Mouse (Mus musculus): ENCODE measurements at regions not wholly inside any gene's neighbourhood (a gene's known extent, or its start where the extent isn't known, plus 50 kb on each side); places are given as distances from the start of the nearest gene placed in this dataset.
A peak's percentile ranks its signal among the peaks of the same experiment; 100 is the strongest.

DNA sequence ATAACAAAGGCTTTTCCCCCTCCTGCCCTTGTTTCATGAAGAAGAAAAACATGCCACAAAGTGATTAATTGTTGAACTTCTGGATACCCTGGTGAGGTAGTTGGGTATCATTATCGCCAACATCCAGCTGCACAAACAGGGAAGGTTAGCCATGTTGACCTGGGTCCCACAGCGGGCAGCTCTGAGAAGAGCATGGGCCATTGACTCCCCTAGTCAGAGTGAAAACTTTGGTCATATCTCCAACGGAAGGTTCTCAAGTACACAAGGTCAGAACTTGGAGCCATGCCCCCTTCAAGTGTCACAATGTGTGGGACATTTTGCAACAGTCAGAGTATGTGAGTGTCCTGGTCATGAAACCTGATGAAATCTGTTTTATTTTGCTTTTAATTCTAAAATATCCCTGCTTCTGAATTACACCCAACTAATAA is 159.9 kb downstream of the Spata18 start:
- Histone ChIP-seq H3K4me1 (no peaks in the 10 kb centered on the region), H3K27me3 (ENCODE audit: poor library complexity, severe bottlenecking) (no peaks in the 10 kb centered on the region), H3K4me3 (no peak overlapping the region), H3K36me3 (replicated peaks) (no peaks in the 10 kb centered on the region), H3K27ac (no peak overlapping the region), H3K9me3 (no peaks in the 10 kb centered on the region)
- 76% methylated on average over 3 of the region's 3 CpGs for WGBS
- DNase-seq (ENCODE audit: extremely low spot score, low spot score): no peak

DNA sequence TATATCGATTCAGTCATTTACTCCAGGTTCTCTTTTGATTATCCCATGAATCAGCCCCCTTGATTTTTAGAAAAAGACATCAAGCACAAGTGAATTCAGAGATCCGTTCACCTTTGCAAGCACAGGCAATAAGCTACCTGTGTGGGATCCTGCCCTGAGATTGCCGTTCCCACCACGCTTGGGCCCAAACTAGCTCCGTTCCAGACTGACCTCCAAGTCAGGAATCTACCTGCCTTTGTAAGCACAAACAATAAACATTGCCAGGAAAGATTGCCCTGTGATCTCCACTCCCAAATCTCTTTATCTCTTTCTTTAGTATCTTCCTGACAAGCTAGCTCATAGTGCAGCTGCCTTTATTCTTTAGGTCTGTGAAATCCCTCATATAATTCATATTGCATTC is 164.6 kb downstream of the Spata18 start:
- H3K4me1 ChIP-seq: no peaks in the 10 kb centered on the region
- no peaks in the 10 kb centered on the region for H3K36me3 ChIP-seq (replicated peaks)
- H3K27ac ChIP-seq: no peak overlapping the region
- no peak overlapping the region for H3K4me3 ChIP-seq
- no peaks in the 10 kb centered on the region for H3K27me3 ChIP-seq (ENCODE audit: poor library complexity, severe bottlenecking)
- no peaks in the 10 kb centered on the region for H3K9me3 ChIP-seq
- no peak for DNase-seq (ENCODE audit: extremely low spot score, low spot score)
- 92% methylated on average over 5 of the region's 5 CpGs for WGBS

DNA sequence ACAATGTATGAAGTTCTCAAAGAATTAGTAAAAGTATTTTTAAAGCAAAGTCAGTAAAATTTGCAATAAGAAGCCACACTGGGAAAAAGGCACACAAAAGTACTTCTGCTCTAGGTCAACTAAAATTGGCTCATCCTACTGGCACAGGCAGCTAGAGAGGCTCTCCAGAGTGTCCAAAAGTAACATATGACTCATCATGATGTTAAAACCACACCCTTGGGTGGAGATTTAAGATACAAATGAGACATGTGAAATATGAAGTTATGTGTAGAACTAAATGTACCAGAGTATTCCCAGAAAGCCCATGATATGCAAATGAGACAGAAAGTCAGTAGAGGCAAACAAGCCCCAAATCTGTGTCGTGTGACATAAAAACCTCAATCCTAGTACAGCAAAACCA is 166.0 kb downstream of the Spata18 start:
- 94% methylated on average over 1 of the region's 1 CpGs for WGBS
- no peak for DNase-seq (ENCODE audit: extremely low spot score, low spot score)

DNA sequence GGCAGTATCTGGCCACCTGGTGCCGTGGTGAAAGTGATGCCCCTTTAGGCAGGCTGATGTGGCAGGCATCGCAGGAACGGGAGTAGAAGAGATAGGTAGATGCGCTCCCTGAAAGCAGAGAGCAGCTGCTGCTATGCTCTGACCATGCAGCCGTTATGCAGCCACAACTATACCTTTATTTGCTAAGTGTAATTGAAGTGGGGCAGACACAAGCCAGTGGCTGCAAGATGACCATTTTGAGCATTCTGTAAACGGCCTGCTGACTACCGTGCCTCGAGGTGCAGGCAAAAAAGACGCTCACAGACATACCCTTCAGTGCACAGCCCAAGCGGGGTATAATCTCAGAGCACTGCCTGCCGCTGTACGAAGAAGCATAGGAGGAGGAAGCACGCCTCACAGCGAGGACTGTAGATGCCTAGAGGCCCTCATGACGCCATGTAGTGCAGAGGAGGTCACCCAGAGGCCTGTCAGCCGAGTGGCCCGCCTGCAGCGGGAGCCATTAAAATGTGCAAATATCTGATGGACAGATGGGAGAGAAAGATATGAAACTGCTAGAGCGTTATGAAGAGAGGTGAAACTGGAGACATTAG is 170.9 kb downstream of the Spata18 start:
- Histone ChIP-seq H3K36me3 (replicated peaks) (no peaks in the 10 kb centered on the region), H3K27me3 (ENCODE audit: poor library complexity, severe bottlenecking) (no peaks in the 10 kb centered on the region), H3K4me3 (no peak overlapping the region), H3K27ac (no peak overlapping the region), H3K4me1 (peaks cover 11% of the 10 kb centered on the region; the same call in 1 of the 2 replicates), H3K9me3 (no peaks in the 10 kb centered on the region)
- DNase-seq (ENCODE audit: extremely low spot score, low spot score): no peak
- 87% methylated on average over 19 of the region's 19 CpGs for WGBS

More for the DNA sequence above, 166.0 kb downstream of the Spata18 start:
- Histone ChIP-seq H3K27ac (no peak overlapping the region), H3K36me3 (replicated peaks) (no peaks in the 10 kb centered on the region), H3K27me3 (ENCODE audit: poor library complexity, severe bottlenecking) (no peaks in the 10 kb centered on the region), H3K4me3 (no peak overlapping the region), H3K4me1 (peaks cover 4% of the 10 kb centered on the region; the same call in 1 of the 2 replicates), H3K9me3 (no peaks in the 10 kb centered on the region)

DNA sequence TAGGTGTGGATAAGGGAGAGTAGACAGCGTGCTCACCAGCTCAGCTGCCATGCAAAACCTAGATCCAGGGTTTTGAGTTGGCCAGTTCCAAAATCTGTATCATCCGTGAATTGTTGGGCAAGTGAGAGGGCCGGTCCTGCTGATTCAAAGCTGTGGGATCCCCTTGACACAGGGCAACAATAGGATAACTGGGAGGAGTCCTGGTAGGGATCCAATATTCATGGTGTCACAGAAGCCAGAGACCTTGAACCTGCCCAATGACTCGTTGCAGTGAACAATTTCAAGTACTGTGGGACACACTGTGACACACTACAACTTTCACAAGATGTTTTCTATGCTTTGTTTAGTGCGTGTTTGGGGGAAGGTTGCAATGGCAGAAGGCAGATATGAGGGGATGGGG is 172.2 kb downstream of the Spata18 start:
- DNase-seq (ENCODE audit: extremely low spot score, low spot score): no peak
- 90% methylated on average over 5 of the region's 5 CpGs for WGBS
- H3K27me3 ChIP-seq (ENCODE audit: poor library complexity, severe bottlenecking): no peaks in the 10 kb centered on the region
- H3K36me3 ChIP-seq (replicated peaks): no peaks in the 10 kb centered on the region
- no peak overlapping the region for H3K4me3 ChIP-seq
- peaks cover 11% of the 10 kb centered on the region; the same call in 1 of the 2 replicates for H3K4me1 ChIP-seq
- H3K27ac ChIP-seq: no peak overlapping the region
- H3K9me3 ChIP-seq: no peaks in the 10 kb centered on the region

DNA sequence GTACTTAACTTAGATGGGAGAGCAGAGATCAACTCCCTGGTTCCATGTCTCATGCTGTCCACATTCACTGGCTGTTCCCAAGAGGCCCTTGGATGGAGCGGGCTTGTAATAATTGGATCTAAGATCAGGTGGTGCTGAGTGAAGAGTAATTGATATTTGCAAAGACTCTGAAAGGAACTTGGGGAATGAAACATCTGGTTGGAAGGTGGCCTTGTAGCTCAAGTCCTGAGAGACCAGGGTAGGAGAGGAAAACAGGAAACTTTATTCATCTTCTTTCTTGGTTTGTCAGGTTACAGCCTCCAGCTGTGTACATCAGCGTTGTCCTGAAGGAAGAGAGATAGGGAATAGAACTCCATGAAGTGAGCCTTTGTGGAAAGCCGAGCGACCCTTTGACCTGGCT is 175.8 kb downstream of the Spata18 start:
- Histone ChIP-seq H3K4me1 (peaks cover 16% of the 10 kb centered on the region), H3K36me3 (replicated peaks) (no peaks in the 10 kb centered on the region), H3K27me3 (ENCODE audit: poor library complexity, severe bottlenecking) (no peaks in the 10 kb centered on the region), H3K27ac (no peak overlapping the region), H3K4me3 (no peak overlapping the region), H3K9me3 (no peaks in the 10 kb centered on the region)
- 83% methylated on average over 4 of the region's 4 CpGs for WGBS
- no peak for DNase-seq (ENCODE audit: extremely low spot score, low spot score)

DNA sequence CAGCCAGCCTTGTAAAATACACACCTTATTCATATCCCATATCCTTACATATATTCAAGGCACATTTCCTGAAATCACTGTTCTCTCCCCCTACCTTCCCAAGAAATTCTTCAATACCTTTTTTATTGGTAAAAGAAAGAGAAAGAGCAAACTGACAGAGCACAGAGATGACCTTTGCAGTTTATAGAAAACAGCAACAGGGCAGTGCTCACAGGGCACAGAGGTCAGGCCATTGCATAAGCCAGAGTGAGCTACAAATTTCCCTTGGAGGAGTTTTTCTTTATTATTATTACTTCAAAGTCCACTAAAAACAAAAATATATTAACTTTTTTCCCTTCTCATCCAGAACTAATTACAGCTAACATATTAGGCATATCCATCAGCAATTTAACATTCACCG is 182.5 kb downstream of the Spata18 start:
- no peak overlapping the region for H3K27ac ChIP-seq
- no peak for DNase-seq (ENCODE audit: extremely low spot score, low spot score)
- H3K4me1 ChIP-seq: peaks cover 6% of the 10 kb centered on the region
- no peaks in the 10 kb centered on the region for H3K27me3 ChIP-seq (ENCODE audit: poor library complexity, severe bottlenecking)
- H3K9me3 ChIP-seq: no peaks in the 10 kb centered on the region
- no peaks in the 10 kb centered on the region for H3K36me3 ChIP-seq (replicated peaks)
- H3K4me3 ChIP-seq: no peak overlapping the region
- 90% methylated on average over 1 of the region's 1 CpGs for WGBS

DNA sequence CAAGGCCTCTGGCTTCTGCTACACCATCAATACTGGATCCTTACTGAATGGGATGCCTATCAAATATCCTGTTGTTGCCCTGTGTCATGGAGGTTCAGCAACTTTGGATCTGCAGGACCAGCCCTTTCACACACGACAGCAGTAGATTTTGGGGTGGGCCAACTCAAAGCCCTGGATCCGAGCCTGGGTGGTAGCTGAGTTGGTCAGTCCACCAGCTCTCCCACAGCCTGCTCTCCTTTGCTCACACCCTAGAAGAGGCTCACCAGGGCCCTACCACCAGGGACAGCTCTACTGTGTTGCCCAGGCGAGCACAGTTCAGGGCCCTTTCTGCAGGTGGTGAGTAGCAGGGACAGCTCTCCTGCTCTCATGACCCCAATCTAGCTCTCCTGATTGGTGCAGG is 192.6 kb downstream of the Spata18 start:
- no peaks in the 10 kb centered on the region for H3K9me3 ChIP-seq
- H3K27me3 ChIP-seq (ENCODE audit: poor library complexity, severe bottlenecking): no peaks in the 10 kb centered on the region
- H3K4me3 ChIP-seq: no peak overlapping the region
- DNase-seq (ENCODE audit: extremely low spot score, low spot score): no peak
- no peaks in the 10 kb centered on the region for H3K36me3 ChIP-seq (replicated peaks)
- WGBS: 85% methylated on average over 3 of the region's 3 CpGs
- H3K27ac ChIP-seq: no peak overlapping the region
- H3K4me1 ChIP-seq: no peaks in the 10 kb centered on the region

DNA sequence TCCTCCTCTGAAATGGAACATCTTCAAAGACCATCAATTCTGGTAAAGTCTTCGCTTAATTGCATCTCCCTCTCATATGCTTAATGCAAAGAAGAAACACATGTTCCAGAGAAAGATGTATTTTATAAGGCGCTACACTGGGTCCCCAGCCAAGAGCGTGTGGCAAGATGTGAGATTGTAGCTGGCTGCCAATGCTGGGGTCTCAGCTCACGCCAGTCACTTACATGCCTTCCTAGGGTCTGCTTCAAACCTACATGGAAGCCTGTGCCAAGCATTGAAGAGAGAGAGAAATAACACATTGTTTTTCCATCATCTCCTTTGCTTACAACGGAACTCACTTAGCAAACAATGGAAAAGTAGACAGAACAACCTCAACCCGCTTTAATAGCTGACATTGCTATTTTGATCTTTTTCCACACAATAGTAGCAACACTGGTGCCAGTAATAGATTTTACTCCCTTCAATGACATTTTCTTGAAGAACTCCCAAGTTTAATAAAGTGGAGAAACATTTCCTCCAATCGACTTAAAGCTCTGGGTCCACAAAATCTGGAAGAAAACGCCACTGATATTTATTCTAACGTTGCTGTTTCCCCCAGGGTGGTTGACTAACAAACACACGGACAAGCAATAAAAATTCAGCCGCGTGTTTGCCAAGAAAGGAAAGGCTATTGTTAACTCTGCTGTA is 195.1 kb downstream of the Spata18 start:
- WGBS: 91% methylated on average over 12 of the region's 12 CpGs
- DNase-seq (ENCODE audit: extremely low spot score, low spot score): no peak

DNA sequence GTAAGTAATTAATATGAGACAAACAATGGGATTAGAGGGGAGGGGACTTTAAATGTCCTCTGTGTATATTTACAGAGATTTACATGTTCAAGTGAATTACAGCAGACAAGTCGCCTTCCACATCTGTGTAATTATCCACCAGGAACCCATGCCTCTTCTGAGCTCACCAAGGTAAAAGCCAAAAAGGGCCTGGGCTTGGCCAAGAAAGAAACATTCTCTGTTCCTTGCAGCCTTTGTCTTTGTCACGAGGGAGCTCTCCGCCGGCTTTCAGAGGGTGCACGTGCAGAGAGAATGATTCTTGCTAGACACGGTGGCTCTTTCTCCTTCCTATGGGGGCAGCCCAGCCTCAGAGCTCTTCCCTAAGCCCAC is 195.6 kb downstream of the Spata18 start:
- Histone ChIP-seq H3K27me3 (ENCODE audit: poor library complexity, severe bottlenecking) (no peaks in the 10 kb centered on the region), H3K4me3 (no peak overlapping the region), H3K4me1 (no peaks in the 10 kb centered on the region), H3K9me3 (no peaks in the 10 kb centered on the region), H3K27ac (no peak overlapping the region), H3K36me3 (replicated peaks) (no peaks in the 10 kb centered on the region)
- WGBS: 71% methylated on average over 6 of the region's 6 CpGs
- no peak for DNase-seq (ENCODE audit: extremely low spot score, low spot score)

More for the DNA sequence above, 195.1 kb downstream of the Spata18 start:
- H3K27me3 ChIP-seq (ENCODE audit: poor library complexity, severe bottlenecking): no peaks in the 10 kb centered on the region
- no peaks in the 10 kb centered on the region for H3K4me1 ChIP-seq
- H3K36me3 ChIP-seq (replicated peaks): no peaks in the 10 kb centered on the region
- H3K27ac ChIP-seq: no peak overlapping the region
- no peaks in the 10 kb centered on the region for H3K9me3 ChIP-seq
- no peak overlapping the region for H3K4me3 ChIP-seq

DNA sequence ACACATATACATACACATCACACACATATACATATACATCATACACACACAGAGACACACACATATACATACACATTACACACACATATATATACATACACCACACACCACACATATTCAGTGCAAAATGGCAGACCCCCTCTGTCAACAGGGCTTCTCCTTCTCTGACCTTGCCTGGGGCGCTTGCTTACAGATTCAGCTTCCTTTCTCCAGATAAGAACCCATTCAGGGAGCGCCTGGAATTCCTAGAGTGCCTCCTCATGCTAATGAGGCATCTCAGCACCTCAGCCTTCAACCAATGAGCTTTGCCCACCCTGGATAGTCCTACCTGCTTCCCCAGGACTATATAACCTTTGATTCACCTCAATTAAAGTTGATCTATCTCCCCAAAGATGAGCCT is 200.3 kb downstream of the Spata18 start:
- Histone ChIP-seq H3K36me3 (replicated peaks) (no peaks in the 10 kb centered on the region), H3K4me1 (peaks cover 10% of the 10 kb centered on the region), H3K4me3 (no peak overlapping the region), H3K27me3 (ENCODE audit: poor library complexity, severe bottlenecking) (no peaks in the 10 kb centered on the region), H3K27ac (no peak overlapping the region), H3K9me3 (no peaks in the 10 kb centered on the region)
- 63% methylated on average over 2 of the region's 2 CpGs for WGBS
- DNase-seq (ENCODE audit: extremely low spot score, low spot score): no peak

DNA sequence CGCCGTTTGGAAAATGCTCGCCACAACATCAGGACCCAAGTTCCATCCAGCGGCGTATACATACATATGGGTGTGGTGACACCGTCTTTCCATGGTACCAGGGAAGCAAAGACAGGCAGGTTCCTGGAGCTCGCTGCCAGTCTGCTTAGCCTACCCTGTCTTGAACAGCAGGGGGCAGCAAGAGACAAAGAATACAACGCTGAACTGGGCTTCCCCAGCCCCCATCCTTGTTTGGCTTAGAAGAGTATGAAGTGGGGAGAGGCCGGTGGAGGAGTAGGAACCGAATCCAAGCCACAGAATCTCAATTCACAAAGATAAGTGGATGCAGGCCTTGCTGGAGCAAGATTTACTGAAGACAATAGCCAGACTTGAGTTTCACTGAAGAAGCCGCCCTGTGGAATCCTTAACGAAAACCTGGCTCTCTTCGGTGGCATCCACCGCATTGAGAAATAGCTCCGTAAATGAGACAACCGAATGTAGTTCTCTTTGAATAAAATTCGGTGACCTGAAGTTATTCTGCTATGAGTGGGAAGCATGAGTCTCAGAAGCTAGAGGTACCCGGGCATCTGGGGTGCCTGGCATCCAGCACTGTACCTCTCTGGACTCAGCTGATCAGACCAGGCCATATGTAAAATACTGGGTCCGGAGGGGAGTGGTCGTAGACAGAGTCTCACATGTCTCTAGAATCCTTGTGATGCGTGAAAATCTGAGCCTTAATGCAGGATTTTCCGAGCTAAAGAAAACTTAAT is 203.0 kb downstream of the Spata18 start:
- 50% methylated on average over 22 of the region's 22 CpGs for WGBS
- H3K27ac ChIP-seq: peak overlapping the region; percentile 67
- no peaks in the 10 kb centered on the region for H3K27me3 ChIP-seq (ENCODE audit: poor library complexity, severe bottlenecking)
- no peaks in the 10 kb centered on the region for H3K36me3 ChIP-seq (replicated peaks)
- H3K4me1 ChIP-seq: peaks cover 10% of the 10 kb centered on the region
- no peaks in the 10 kb centered on the region for H3K9me3 ChIP-seq
- DNase-seq (ENCODE audit: extremely low spot score, low spot score): peak; percentile 75
- no peak overlapping the region for H3K4me3 ChIP-seq

DNA sequence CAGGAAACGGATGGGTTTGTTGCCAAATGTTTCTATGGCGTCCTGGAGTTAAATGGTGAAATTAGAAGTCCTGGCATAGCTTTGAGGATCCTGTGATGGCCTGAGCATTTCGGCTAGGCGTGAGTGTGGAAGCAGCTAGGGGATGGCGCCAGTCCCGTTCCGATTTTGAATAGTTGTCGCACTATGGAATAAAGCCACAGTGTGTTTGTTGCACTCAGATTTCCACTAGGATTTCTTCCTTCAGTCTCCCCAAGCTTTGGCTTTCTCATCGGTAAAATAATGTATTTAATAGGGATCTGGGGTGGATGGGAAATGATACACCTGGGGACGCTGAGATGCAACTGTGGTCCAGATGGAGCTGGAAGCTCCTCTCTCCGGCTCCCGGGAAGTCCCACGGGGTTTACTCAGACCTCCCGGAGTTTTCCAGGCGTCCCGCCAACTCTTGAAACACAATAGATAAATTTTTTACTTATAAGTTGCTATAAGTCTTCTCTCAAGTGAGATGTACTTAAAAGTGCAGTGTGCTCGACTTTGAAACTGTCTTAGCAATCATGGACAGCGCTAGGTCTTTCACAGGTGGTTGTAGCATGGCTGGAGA is 203.7 kb downstream of the Spata18 start:
- WGBS: 89% methylated on average over 18 of the region's 18 CpGs
- peak overlapping the region; percentile 67 for H3K27ac ChIP-seq
- no peaks in the 10 kb centered on the region for H3K9me3 ChIP-seq
- H3K27me3 ChIP-seq (ENCODE audit: poor library complexity, severe bottlenecking): no peaks in the 10 kb centered on the region
- no peak overlapping the region for H3K4me3 ChIP-seq
- peaks cover 10% of the 10 kb centered on the region for H3K4me1 ChIP-seq
- H3K36me3 ChIP-seq (replicated peaks): no peaks in the 10 kb centered on the region
- DNase-seq (ENCODE audit: extremely low spot score, low spot score): no peak

Data from forebrain, embryonic 10.5 days (tissue).